Mouse (Mus musculus) hindbrain, postnatal 0 days (tissue): ENCODE measurements around the gene Ccdc80. TPM values are rescaled to one million over a fixed set of nuclear protein-coding genes. Genes with fewer than 3 reads are reported as not detected.
A peak's percentile ranks its signal among the peaks of the same experiment; 100 is the strongest.

Experiments used
- ATAC-seq: fragments of 200-750 bp; cut with Nextera tagmentation; 2 replicates; pipeline ENCODE4 v1.8.0; 2017; ENCODE audit warnings: mild to moderate bottlenecking, moderate TSS enrichment, moderate library complexity
- DNase-seq: peaks from one replicate; pipeline ENCODE4 v3.0.0-alpha.2; 2015; ENCODE audit warnings: low spot score
- H3K27ac ChIP-seq: fragments of 300-500 bp; sonication (generic); 2 replicates; pipeline ENCODE4 v1.5.1; 2014; ENCODE audit warnings: mild to moderate bottlenecking
- H3K27me3 ChIP-seq: fragments of 300-500 bp; sonication (generic); 2 replicates; pipeline ENCODE4 v1.6.1; 2014; ENCODE audit warnings: low read length, mixed read lengths; ENCODE audit not compliant: insufficient read depth
- H3K36me3 ChIP-seq: fragments of 300-500 bp; sonication (generic); 2 replicates; pipeline ENCODE4 v1.6.1; 2014; ENCODE audit warnings: low read length, mixed read lengths; ENCODE audit not compliant: insufficient read depth
- H3K4me1 ChIP-seq: fragments of 300-500 bp; sonication (generic); 2 replicates; pipeline ENCODE4 v1.6.1; 2014; ENCODE audit warnings: antibody characterized with exemption, low read length, mixed read lengths; ENCODE audit not compliant: insufficient read depth
- H3K4me2 ChIP-seq: fragments of 300-500 bp; sonication (generic); 2 replicates; pipeline ENCODE4 v1.6.1; 2014; ENCODE audit warnings: low read depth, mild to moderate bottlenecking, low read length, moderate library complexity, mixed read lengths
- H3K4me3 ChIP-seq: fragments of 300-500 bp; sonication (generic); 2 replicates; pipeline ENCODE4 v1.5.1; 2014; ENCODE audit warnings: low read length
- H3K9ac ChIP-seq: fragments of 300-500 bp; sonication (generic); replicated peaks from 2 replicates; pipeline ENCODE4 v1.6.1; 2014; ENCODE audit warnings: mild to moderate bottlenecking, low read length, moderate library complexity, mixed read lengths
- H3K9me3 ChIP-seq: fragments of 300-500 bp; sonication (generic); 2 replicates; pipeline ENCODE4 v1.6.1; 2016; ENCODE audit warnings: low read length, mixed read lengths
- CTCF ChIP-seq: IDR thresholded peaks from 2 replicates; pipeline ENCODE4 v1.5.1; 2016; ENCODE audit warnings: antibody characterized with exemption, control low read depth, low read depth
- WGBS: fragments of 180-500 bp; shearing (Covaris S2); extraction: QIAGEN DNeasy Blood & Tissue Kit; methylation state at CpG from one replicate; pipeline ENCODE4 v1.1.7; 2014; 5-methylcytosine and 5-hydroxymethylcytosine counted together
- polyA plus RNA-seq: library from polyadenylated mRNA; unstranded; fragments of >200 nt; fragmentation: Nextera tagmentation; extraction: Ambion mirVana; gene quantifications from 2 replicates; pipeline ENCODE4 v1.2.1, GENCODE M21; 2015
- total RNA-seq: library from RNA; depleted of rRNA; stranded (reverse); fragments of >200 nt; gene quantifications from 2 replicates; pipeline ENCODE4 v1.2.3, GENCODE M21; 2014

Ccdc80 gene
- total and polyA plus RNA-seq, 2 experiments from 2014 or later: 13.6 to 14.5 TPM

DNA sequence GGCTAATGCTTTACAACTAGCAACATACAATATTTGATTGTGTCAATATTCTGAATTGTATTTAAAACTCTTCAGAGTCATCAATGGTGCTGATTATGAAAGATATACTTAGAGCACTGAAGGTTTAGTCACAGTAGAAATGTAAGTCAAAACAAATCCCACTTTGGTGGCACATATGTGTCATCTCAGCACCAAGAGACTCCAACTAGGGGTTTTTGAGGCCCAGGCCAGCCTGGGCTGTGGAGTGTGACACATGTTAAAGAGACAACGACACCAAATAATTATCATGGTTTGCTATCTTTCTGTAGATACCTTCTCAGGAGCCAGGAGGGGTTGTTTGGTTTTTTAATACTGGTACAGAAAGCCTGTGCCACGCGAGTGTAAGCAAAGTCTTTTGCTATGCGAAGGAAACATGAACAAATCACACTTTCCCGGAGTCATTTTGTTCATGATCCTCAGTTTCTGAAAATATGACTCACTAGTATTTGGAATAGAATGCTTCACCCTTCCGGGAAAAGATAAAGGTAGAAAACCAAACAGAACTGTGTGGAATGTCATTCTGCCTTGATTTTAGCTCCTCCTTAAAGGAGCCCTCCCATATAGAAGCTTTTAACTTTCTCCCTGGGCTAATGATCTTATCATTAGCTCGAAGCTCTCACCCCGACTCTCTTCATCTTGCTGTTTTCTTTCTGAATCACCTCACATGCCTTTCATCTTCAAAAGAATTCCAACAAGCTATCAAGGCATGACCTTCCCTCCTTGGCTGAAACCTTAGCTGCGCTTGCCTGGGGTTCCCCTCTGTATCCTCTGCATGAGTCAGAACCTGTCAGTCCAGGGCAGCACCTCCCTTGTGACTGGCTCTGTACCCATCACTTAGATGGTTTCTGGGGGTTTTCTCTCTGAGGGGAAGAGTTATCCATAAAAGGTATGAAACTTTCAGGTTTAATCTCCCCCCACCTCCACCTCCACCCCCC is 31.3 kb downstream of the Ccdc80 start:
- WGBS: 80% methylated on average over 9 of the region's 9 CpGs
- no peaks in the 10 kb centered on the region for H3K36me3 ChIP-seq
- H3K4me1 ChIP-seq: no peaks in the 10 kb centered on the region
- no peak for TF ChIP-seq CTCF
- no peak overlapping the region for H3K27ac ChIP-seq
- no peak overlapping the region for H3K4me2 ChIP-seq
- no peaks in the 10 kb centered on the region for H3K27me3 ChIP-seq
- ATAC-seq: no peak
- no peak for DNase-seq
- no peak overlapping the region for H3K9ac ChIP-seq
- H3K9me3 ChIP-seq: no peaks in the 10 kb centered on the region
- no peak overlapping the region for H3K4me3 ChIP-seq

DNA sequence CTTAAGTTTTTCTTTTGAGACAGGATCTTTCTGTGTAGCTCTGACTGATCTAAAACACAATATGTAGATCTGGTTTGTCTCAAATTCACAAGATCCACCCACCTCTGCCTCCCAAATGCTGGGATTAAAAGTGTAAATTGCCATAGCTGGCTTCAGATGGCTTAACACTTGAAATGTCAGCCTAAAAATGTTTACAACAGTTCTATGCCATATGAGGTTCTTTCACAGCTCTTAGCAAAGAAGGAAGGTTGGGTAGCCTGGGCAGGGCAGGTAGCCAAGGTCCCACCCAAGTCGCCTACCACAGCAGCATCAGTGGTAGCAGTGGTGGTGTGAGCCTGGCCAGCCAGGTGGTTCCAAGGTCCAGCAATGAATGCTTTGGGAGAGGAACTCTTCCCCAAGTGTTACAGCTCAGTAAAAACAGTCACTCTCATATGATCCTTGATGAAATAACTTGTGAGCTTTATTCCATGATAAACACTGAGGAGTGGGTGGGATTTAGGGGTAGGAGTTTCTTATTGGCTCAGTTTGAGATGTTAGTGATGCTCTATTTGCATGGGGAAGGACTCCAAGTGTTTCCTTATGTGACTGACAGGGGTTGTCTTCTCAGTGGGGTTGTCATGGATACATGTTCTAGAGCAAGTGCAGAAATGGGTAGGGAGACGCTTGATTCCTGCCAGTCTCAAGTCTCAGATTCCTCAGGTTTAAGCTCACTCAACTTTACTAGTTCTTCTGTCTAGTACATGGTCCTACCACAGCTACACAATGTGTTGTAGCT is 34.9 kb downstream of the Ccdc80 start:
- no peak for TF ChIP-seq CTCF
- Histone ChIP-seq H3K4me2 (no peak overlapping the region), H3K4me1 (no peaks in the 10 kb centered on the region), H3K9ac (no peak overlapping the region), H3K27me3 (no peaks in the 10 kb centered on the region), H3K36me3 (no peaks in the 10 kb centered on the region), H3K4me3 (no peak overlapping the region), H3K9me3 (no peaks in the 10 kb centered on the region), H3K27ac (no peak overlapping the region)
- 85% methylated on average over 2 of the region's 2 CpGs for WGBS
- no peak for ATAC-seq
- DNase-seq: no peak

DNA sequence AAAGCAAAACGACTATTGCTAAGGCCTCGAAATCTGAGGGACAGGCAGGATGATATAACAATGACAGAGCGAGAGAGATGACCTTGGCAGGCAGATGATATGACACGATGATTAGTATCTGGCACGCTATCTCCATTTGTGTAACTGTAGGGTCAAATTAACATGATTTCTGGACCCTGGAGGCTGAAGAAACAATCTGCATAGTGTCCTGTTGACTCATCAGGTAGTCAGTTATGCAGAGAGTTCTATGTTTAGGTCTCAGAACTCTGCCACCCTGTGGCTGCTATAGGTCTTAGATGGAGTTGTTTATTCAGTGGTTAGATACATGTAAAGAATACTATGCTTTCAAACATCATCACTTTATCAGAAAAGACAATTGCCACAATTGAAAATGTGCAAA is 48.5 kb downstream of the Ccdc80 start:
- Histone ChIP-seq H3K27ac (no peak overlapping the region), H3K36me3 (peaks cover 35% of the 10 kb centered on the region), H3K27me3 (no peaks in the 10 kb centered on the region), H3K4me1 (no peaks in the 10 kb centered on the region), H3K4me2 (no peak overlapping the region), H3K9me3 (no peaks in the 10 kb centered on the region), H3K4me3 (no peak overlapping the region), H3K9ac (no peak overlapping the region)
- DNase-seq: no peak
- TF ChIP-seq CTCF: peak; percentile 28; the same call in 1 of the 2 replicates
- WGBS: 97% methylated on average over 5 of the region's 5 CpGs
- ATAC-seq: no peak

GRCm38 (mm10) chr16:45142565-45142964 is 49.4 kb downstream of the Ccdc80 start:
- DNase-seq (peak; percentile 17), ATAC-seq (no peak)
- WGBS: 92% methylated on average over 5 of the region's 5 CpGs
- H3K36me3 ChIP-seq: peaks cover 39% of the 10 kb centered on the region
- no peak overlapping the region for H3K9ac ChIP-seq
- H3K27ac ChIP-seq: no peak overlapping the region
- no peak overlapping the region for H3K4me3 ChIP-seq
- H3K9me3 ChIP-seq: no peaks in the 10 kb centered on the region
- H3K4me1 ChIP-seq: no peaks in the 10 kb centered on the region
- peak; percentile 47 for TF ChIP-seq CTCF
- H3K4me2 ChIP-seq: no peak overlapping the region
- no peaks in the 10 kb centered on the region for H3K27me3 ChIP-seq

DNA sequence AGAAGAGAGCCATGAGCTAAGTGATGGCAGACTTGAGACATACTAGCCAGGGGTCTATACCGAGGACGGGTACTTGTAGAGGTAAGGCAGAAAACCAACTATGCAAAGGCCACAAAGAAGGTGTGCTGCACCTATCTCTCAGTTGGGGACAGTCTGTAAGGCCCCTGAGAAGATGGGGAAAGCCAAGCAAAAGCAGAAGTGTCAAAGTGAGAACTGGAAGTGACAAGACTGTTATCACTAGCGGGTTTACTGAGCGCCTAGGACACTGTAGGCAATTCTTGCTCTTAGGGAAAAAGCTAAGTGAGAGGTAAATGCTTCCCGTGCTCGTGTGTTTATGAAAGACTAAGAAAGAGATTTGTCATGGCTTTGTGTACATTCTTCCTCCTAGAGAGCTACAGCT is 51.9 kb downstream of the Ccdc80 start:
- DNase-seq (no peak), ATAC-seq (no peak)
- Histone ChIP-seq H3K36me3 (peaks cover 36% of the 10 kb centered on the region), H3K9ac (no peak overlapping the region), H3K4me3 (no peak overlapping the region), H3K4me2 (no peak overlapping the region), H3K27ac (no peak overlapping the region), H3K4me1 (no peaks in the 10 kb centered on the region), H3K27me3 (no peaks in the 10 kb centered on the region), H3K9me3 (no peaks in the 10 kb centered on the region)
- no peak for TF ChIP-seq CTCF
- WGBS: 91% methylated on average over 6 of the region's 6 CpGs

DNA sequence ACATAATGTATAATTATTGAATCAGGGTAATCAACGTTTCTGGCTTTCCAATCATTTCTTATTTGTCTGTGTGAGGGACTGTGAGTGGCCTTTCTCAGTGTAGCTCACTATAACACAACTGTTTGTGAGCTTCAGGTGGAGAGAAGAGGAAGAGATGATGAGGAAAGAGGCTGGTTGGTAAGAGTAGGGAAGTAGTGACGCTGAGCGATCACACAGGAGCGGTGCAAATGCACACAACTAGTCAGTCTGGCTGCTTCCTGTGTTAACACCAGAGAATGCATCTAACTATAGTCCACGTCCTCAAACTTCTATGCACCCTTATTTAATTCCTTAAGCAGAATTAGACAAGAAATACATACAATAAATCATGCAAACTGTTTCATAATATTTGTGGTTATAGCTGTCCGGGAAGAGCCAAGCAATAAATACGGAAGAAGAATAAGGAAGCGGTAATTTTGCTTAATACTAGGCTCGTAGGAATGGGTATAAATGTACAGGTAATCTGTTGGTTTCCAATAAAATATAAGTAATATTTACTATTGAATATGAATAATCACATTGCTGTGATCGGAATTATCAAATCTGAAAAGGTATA is 55.4 kb downstream of the Ccdc80 start:
- H3K27me3 ChIP-seq: no peaks in the 10 kb centered on the region
- no peak overlapping the region for H3K4me2 ChIP-seq
- ATAC-seq: no peak
- DNase-seq: no peak
- H3K27ac ChIP-seq: no peak overlapping the region
- no peak overlapping the region for H3K9ac ChIP-seq
- WGBS: 94% methylated on average over 10 of the region's 10 CpGs
- no peak for TF ChIP-seq CTCF
- H3K4me1 ChIP-seq: no peaks in the 10 kb centered on the region
- peaks cover 30% of the 10 kb centered on the region for H3K36me3 ChIP-seq
- H3K9me3 ChIP-seq: no peaks in the 10 kb centered on the region
- H3K4me3 ChIP-seq: no peak overlapping the region
